Mouse (Mus musculus) testis, adult 2 months (tissue): Measurements from ENCODE around the gene Pdp2.

ENCODE experiments used
- CTCF ChIP-seq: fragments of 200-500 bp; IDR thresholded peaks from 2 replicates; pipeline ENCODE4 v1.5.1; 2012; ENCODE audit warnings: low read depth, mild to moderate bottlenecking, inconsistent platforms, low read length, moderate library complexity; ENCODE audit not compliant: control insufficient read depth, insufficient read depth, insufficient replicate concordance
- POLR2A ChIP-seq: fragments of 200-500 bp; IDR thresholded peaks from 2 replicates; pipeline ENCODE4 v1.6.1; 2012; ENCODE audit warnings: low read depth, mild to moderate bottlenecking, inconsistent platforms, low read length, moderate library complexity; ENCODE audit not compliant: control insufficient read depth

DNA sequence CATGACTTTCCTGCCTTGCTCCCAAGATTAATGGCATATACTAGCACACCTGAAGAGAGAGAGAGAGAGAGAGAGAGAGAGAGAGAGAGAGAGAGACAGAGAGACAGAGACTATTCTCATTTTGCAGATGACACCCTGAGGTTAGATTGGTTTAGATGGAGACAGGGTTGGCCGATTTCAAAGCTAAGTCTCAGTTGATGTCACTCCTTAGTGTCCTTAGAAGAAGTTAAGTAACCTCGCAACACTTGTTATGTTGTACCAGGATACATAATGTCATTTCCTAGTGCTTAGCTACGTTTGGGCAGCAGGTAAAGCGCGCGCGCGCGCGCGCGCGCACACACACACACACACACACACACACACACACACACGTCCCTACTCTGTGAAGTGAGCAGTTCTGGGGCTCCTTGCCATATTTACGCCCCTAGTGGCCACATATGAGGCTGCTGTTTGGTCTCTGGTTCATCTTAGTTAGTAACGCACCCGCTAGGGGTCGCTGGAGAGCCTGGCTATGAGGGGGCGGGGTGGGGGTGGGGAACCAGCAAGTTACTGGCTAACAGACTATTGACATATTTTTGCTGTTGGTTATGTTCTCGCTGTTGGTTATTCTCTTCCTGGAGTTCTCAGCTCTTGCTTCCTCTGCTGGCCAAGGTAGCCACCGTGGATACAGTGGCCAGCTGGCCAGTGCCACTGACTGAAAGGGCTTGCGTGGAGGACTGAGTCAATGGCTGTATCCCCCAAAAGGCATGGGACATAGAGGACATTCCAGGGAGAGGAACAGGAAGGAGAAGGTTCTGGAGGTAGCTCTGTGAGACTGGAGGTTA lies 26.4 kb upstream of the Pdp2 start:
- TF ChIP-seq CTCF: peak; percentile 75
- no peak for TF ChIP-seq POLR2A
